Mouse (Mus musculus) testis, adult 2 months (tissue): ENCODE results near the gene Coa3. TPM values are rescaled to one million over a fixed set of nuclear protein-coding genes. Genes with fewer than 3 reads are reported as not detected.

Source experiments
- H3K27ac ChIP-seq: fragments of 200-500 bp; 2 replicates; pipeline ENCODE4 v1.5.1; 2012; ENCODE audit warnings: low read depth, low read length; ENCODE audit not compliant: control insufficient read depth, insufficient read depth
- H3K27me3 ChIP-seq: fragments of 200-500 bp; 2 replicates; pipeline ENCODE4 v1.6.1; 2012; ENCODE audit warnings: mild to moderate bottlenecking, low read length, moderate library complexity; ENCODE audit not compliant: control insufficient read depth, insufficient read depth
- H3K36me3 ChIP-seq: fragments of 200-500 bp; 2 replicates; pipeline ENCODE4 v1.6.1; 2012; ENCODE audit warnings: mild to moderate bottlenecking, low read length; ENCODE audit not compliant: control insufficient read depth, insufficient read depth
- H3K4me1 ChIP-seq: fragments of 200-500 bp; 2 replicates; pipeline ENCODE4 v1.6.1; 2012; ENCODE audit warnings: low read length; ENCODE audit not compliant: control insufficient read depth, insufficient read depth
- H3K4me3 ChIP-seq: fragments of 200-500 bp; 2 replicates; pipeline ENCODE4 v1.5.1; 2012; ENCODE audit warnings: low read depth, mild to moderate bottlenecking, low read length, moderate library complexity, mixed read lengths; ENCODE audit not compliant: control insufficient read depth
- CTCF ChIP-seq: fragments of 200-500 bp; IDR thresholded peaks from 2 replicates; pipeline ENCODE4 v1.5.1; 2012; ENCODE audit warnings: low read depth, mild to moderate bottlenecking, inconsistent platforms, low read length, moderate library complexity; ENCODE audit not compliant: control insufficient read depth, insufficient read depth, insufficient replicate concordance
- POLR2A ChIP-seq: fragments of 200-500 bp; IDR thresholded peaks from 2 replicates; pipeline ENCODE4 v1.6.1; 2012; ENCODE audit warnings: low read depth, mild to moderate bottlenecking, inconsistent platforms, low read length, moderate library complexity; ENCODE audit not compliant: control insufficient read depth
- polyA plus RNA-seq: library from polyadenylated mRNA; depleted of rRNA; stranded (reverse); fragments of >200 nt; gene quantifications from 2 replicates; pipeline ENCODE4 v1.2.3, GENCODE M21; 2012

Gene Coa3
- polyA plus RNA-seq, 1 experiment: 46.6 TPM

GRCm38 (mm10) chr11:101235429-101235828, 43.5 kb downstream of the Coa3 start:
- Histone ChIP-seq H3K27me3 (no peaks in the 10 kb centered on the region), H3K27ac (no peak overlapping the region), H3K4me3 (no peak overlapping the region), H3K4me1 (peaks cover 14% of the 10 kb centered on the region), H3K36me3 (no peaks in the 10 kb centered on the region)
- TF ChIP-seq POLR2A: no peak
- no peak for TF ChIP-seq CTCF

- H3K36me3 ChIP-seq: no peaks in the 10 kb centered on the region
- H3K4me3 ChIP-seq: no peak overlapping the region
- no peak for TF ChIP-seq CTCF
- TF ChIP-seq POLR2A: no peak
- H3K27me3 ChIP-seq: no peaks in the 10 kb centered on the region
- no peak overlapping the region for H3K27ac ChIP-seq
- peaks cover 18% of the 10 kb centered on the region for H3K4me1 ChIP-seq
These were observed 44.8 kb downstream of the Coa3 start for GRCm38 (mm10) chr11:101234124-101234523.

- H3K36me3 ChIP-seq: no peaks in the 10 kb centered on the region
- H3K27ac ChIP-seq: no peak overlapping the region
- H3K4me3 ChIP-seq: no peak overlapping the region
- peaks cover 19% of the 10 kb centered on the region for H3K4me1 ChIP-seq
- H3K27me3 ChIP-seq: no peaks in the 10 kb centered on the region
- TF ChIP-seq CTCF (no peak), POLR2A (no peak)
These were observed 45.7 kb downstream of the Coa3 start for GRCm38 (mm10) chr11:101233240-101233639.

GRCm38 (mm10) chr11:101232010-101232839, 46.7 kb downstream of the Coa3 start:
- TF ChIP-seq POLR2A (no peak), CTCF (no peak)
- Histone ChIP-seq H3K4me3 (no peak overlapping the region), H3K36me3 (no peaks in the 10 kb centered on the region), H3K27ac (peak overlapping the region; percentile 76), H3K4me1 (peaks cover 19% of the 10 kb centered on the region), H3K27me3 (no peaks in the 10 kb centered on the region)

GRCm38 (mm10) chr11:101230991-101231871, 47.7 kb downstream of the Coa3 start:
- Histone ChIP-seq H3K4me3 (no peak overlapping the region), H3K36me3 (no peaks in the 10 kb centered on the region), H3K27ac (peak overlapping the region; percentile 76), H3K27me3 (no peaks in the 10 kb centered on the region), H3K4me1 (peaks cover 19% of the 10 kb centered on the region)
- TF ChIP-seq CTCF (no peak), POLR2A (no peak; the same call in 1 of the 2 replicates)

GRCm38 (mm10) chr11:101230526-101230925, 48.4 kb downstream of the Coa3 start:
- Histone ChIP-seq H3K36me3 (no peaks in the 10 kb centered on the region), H3K27me3 (no peaks in the 10 kb centered on the region), H3K27ac (peak overlapping the region; percentile 76), H3K4me3 (no peak overlapping the region), H3K4me1 (peaks cover 19% of the 10 kb centered on the region)
- no peak for TF ChIP-seq POLR2A
- TF ChIP-seq CTCF: no peak

- Histone ChIP-seq H3K36me3 (no peaks in the 10 kb centered on the region), H3K4me1 (peaks cover 21% of the 10 kb centered on the region), H3K4me3 (no peak overlapping the region), H3K27ac (peak overlapping the region; percentile 76), H3K27me3 (no peaks in the 10 kb centered on the region)
- TF ChIP-seq POLR2A (no peak), CTCF (no peak)
These were observed 48.8 kb downstream of the Coa3 start for GRCm38 (mm10) chr11:101230061-101230511.
